Mouse (Mus musculus) midbrain, embryonic 15.5 days (tissue): ENCODE results near the gene Foxp1. TPM values are rescaled to one million over a fixed set of nuclear protein-coding genes. Genes with fewer than 3 reads are reported as not detected.

Experiments
- ATAC-seq: fragments of 200-750 bp; cut with Nextera tagmentation; replicated peaks from 2 replicates; pipeline ENCODE4 v1.8.0; 2017; ENCODE audit warnings: moderate TSS enrichment
- H3K27ac ChIP-seq: fragments of 300-500 bp; sonication (generic); 2 replicates; pipeline ENCODE4 v1.5.1; 2015; ENCODE audit warnings: mild to moderate bottlenecking, inconsistent platforms
- H3K27me3 ChIP-seq: fragments of 300-500 bp; sonication (generic); replicated peaks from 2 replicates; pipeline ENCODE4 v1.6.1; 2015; ENCODE audit warnings: inconsistent platforms
- H3K36me3 ChIP-seq: fragments of 300-500 bp; sonication (generic); replicated peaks from 2 replicates; pipeline ENCODE4 v1.6.1; 2015; ENCODE audit warnings: inconsistent platforms
- H3K4me1 ChIP-seq: fragments of 300-500 bp; sonication (generic); 2 replicates; pipeline ENCODE4 v1.6.1; 2015; ENCODE audit warnings: inconsistent platforms
- H3K4me2 ChIP-seq: fragments of 300-500 bp; sonication (generic); 2 replicates; pipeline ENCODE4 v1.6.1; 2015; ENCODE audit warnings: inconsistent platforms, mild to moderate bottlenecking, moderate library complexity
- H3K4me3 ChIP-seq: fragments of 300-500 bp; sonication (generic); 2 replicates; pipeline ENCODE4 v1.5.1; 2015; ENCODE audit warnings: mild to moderate bottlenecking, inconsistent platforms
- H3K9ac ChIP-seq: fragments of 300-500 bp; sonication (generic); 2 replicates; pipeline ENCODE4 v1.6.1; 2015; ENCODE audit warnings: mild to moderate bottlenecking, inconsistent platforms
- H3K9me3 ChIP-seq: fragments of 300-500 bp; sonication (generic); 2 replicates; pipeline ENCODE4 v1.6.1; 2016; ENCODE audit warnings: inconsistent platforms
- WGBS: fragments of 180-500 bp; shearing (Covaris S2); methylation state at CpG from one replicate; pipeline ENCODE4 v1.1.7; 2015; ENCODE audit warnings: mixed read lengths; 5-methylcytosine and 5-hydroxymethylcytosine counted together
- polyA plus RNA-seq: library from polyadenylated mRNA; unstranded; fragments of >200 nt; fragmentation: Nextera tagmentation; extraction: Ambion mirVana; gene quantifications from 2 replicates; pipeline ENCODE4 v1.2.1, GENCODE M21; 2015

Gene Foxp1
- polyA plus RNA-seq, 1 experiment from 2014 or later = 84.1 TPM

GRCm38 (mm10) chr6:99297535-99297934, 225.0 kb downstream of the Foxp1 start:
- H3K4me2 ChIP-seq = no peak overlapping the region
- WGBS = 91% methylated on average over 5 of the region's 5 CpGs

GRCm38 (mm10) chr6:99295495-99295894, 227.0 kb downstream of the Foxp1 start:
- Histone ChIP-seq H3K9me3 (no peaks in the 10 kb centered on the region), H3K27me3 (no peaks in the 10 kb centered on the region), H3K4me3 (no peak overlapping the region), H3K4me2 (no peak overlapping the region), H3K36me3 (no peaks in the 10 kb centered on the region), H3K4me1 (no peaks in the 10 kb centered on the region), H3K9ac (no peak overlapping the region), H3K27ac (no peak overlapping the region)
- ATAC-seq = no peak
- WGBS = 85% methylated on average over 8 of the region's 8 CpGs

More at GRCm38 (mm10) chr6:99297535-99297934, 225.0 kb downstream of the Foxp1 start:
- H3K36me3 ChIP-seq = no peaks in the 10 kb centered on the region
- no peak for ATAC-seq
- no peaks in the 10 kb centered on the region for H3K4me1 ChIP-seq
- no peaks in the 10 kb centered on the region for H3K27me3 ChIP-seq
- H3K27ac ChIP-seq = no peak overlapping the region
- no peaks in the 10 kb centered on the region for H3K9me3 ChIP-seq
- no peak overlapping the region for H3K9ac ChIP-seq
- H3K4me3 ChIP-seq = no peak overlapping the region

GRCm38 (mm10) chr6:99289220-99289619, 233.3 kb downstream of the Foxp1 start:
- H3K27ac ChIP-seq = no peak overlapping the region
- 69% methylated on average over 4 of the region's 4 CpGs for WGBS
- no peak for ATAC-seq
- no peaks in the 10 kb centered on the region for H3K4me1 ChIP-seq
- no peak overlapping the region for H3K4me2 ChIP-seq
- H3K27me3 ChIP-seq = no peaks in the 10 kb centered on the region
- H3K9ac ChIP-seq = no peak overlapping the region
- H3K4me3 ChIP-seq = no peak overlapping the region
- no peaks in the 10 kb centered on the region for H3K9me3 ChIP-seq
- no peaks in the 10 kb centered on the region for H3K36me3 ChIP-seq

GRCm38 (mm10) chr6:99285026-99285425, 237.5 kb downstream of the Foxp1 start:
- H3K4me2 ChIP-seq = no peak overlapping the region
- H3K27me3 ChIP-seq = no peaks in the 10 kb centered on the region
- H3K9me3 ChIP-seq = no peaks in the 10 kb centered on the region
- ATAC-seq = no peak
- no peaks in the 10 kb centered on the region for H3K36me3 ChIP-seq
- no peak overlapping the region for H3K9ac ChIP-seq
- H3K27ac ChIP-seq = no peak overlapping the region
- 75% methylated on average over 3 of the region's 3 CpGs for WGBS
- H3K4me3 ChIP-seq = no peak overlapping the region
- H3K4me1 ChIP-seq = 0 out of 2 replicates have a peak, but pooled peaks cover 4% of the 10 kb centered on the region

- Histone ChIP-seq H3K9ac (no peak overlapping the region), H3K27me3 (no peaks in the 10 kb centered on the region), H3K4me2 (no peak overlapping the region), H3K36me3 (no peaks in the 10 kb centered on the region), H3K4me1 (0 out of 2 replicates have a peak, but pooled peaks cover 4% of the 10 kb centered on the region), H3K27ac (no peak overlapping the region), H3K4me3 (no peak overlapping the region), H3K9me3 (no peaks in the 10 kb centered on the region)
- WGBS = 74% methylated on average over 4 of the region's 4 CpGs
- no peak for ATAC-seq
Measured at GRCm38 (mm10) chr6:99284019-99284418, 238.5 kb downstream of the Foxp1 start.

GRCm38 (mm10) chr6:99282866-99283657, 239.5 kb downstream of the Foxp1 start:
- Histone ChIP-seq H3K36me3 (no peaks in the 10 kb centered on the region), H3K9me3 (no peaks in the 10 kb centered on the region), H3K27ac (no peak overlapping the region), H3K4me3 (no peak overlapping the region), H3K4me1 (0 out of 2 replicates have a peak, but pooled peaks cover 4% of the 10 kb centered on the region), H3K9ac (no peak overlapping the region), H3K4me2 (no peak overlapping the region), H3K27me3 (no peaks in the 10 kb centered on the region)
- 28% methylated on average over 15 of the region's 15 CpGs for WGBS
- ATAC-seq = no peak

- no peaks in the 10 kb centered on the region for H3K9me3 ChIP-seq
- H3K27ac ChIP-seq = no peak overlapping the region
- no peak overlapping the region for H3K4me3 ChIP-seq
- ATAC-seq = no peak
- WGBS = 93% methylated on average over 9 of the region's 9 CpGs
- H3K36me3 ChIP-seq = no peaks in the 10 kb centered on the region
- no peak overlapping the region for H3K9ac ChIP-seq
- H3K4me1 ChIP-seq = 0 out of 2 replicates have a peak, but pooled peaks cover 4% of the 10 kb centered on the region
- no peaks in the 10 kb centered on the region for H3K27me3 ChIP-seq
- no peak overlapping the region for H3K4me2 ChIP-seq
Measured at GRCm38 (mm10) chr6:99281433-99281832, 241.1 kb downstream of the Foxp1 start.

- 0 out of 2 replicates have a peak, but pooled peaks cover 4% of the 10 kb centered on the region for H3K4me1 ChIP-seq
- H3K4me3 ChIP-seq = no peak overlapping the region
- H3K27me3 ChIP-seq = no peaks in the 10 kb centered on the region
- no peak overlapping the region for H3K4me2 ChIP-seq
- no peak overlapping the region for H3K9ac ChIP-seq
- ATAC-seq = no peak
- H3K27ac ChIP-seq = no peak overlapping the region
- no peaks in the 10 kb centered on the region for H3K36me3 ChIP-seq
- 76% methylated on average over 5 of the region's 5 CpGs for WGBS
- no peaks in the 10 kb centered on the region for H3K9me3 ChIP-seq
Measured at GRCm38 (mm10) chr6:99280619-99281018, 241.9 kb downstream of the Foxp1 start.

- no peaks in the 10 kb centered on the region for H3K9me3 ChIP-seq
- no peak for ATAC-seq
- H3K4me2 ChIP-seq = no peak overlapping the region
- no peak overlapping the region for H3K27ac ChIP-seq
- no peaks in the 10 kb centered on the region for H3K27me3 ChIP-seq
- H3K36me3 ChIP-seq = no peaks in the 10 kb centered on the region
- no peak overlapping the region for H3K9ac ChIP-seq
- no peak overlapping the region for H3K4me3 ChIP-seq
- no peaks in the 10 kb centered on the region for H3K4me1 ChIP-seq
- 79% methylated on average over 1 of the region's 1 CpGs for WGBS
Measured at GRCm38 (mm10) chr6:99277251-99277650, 245.3 kb downstream of the Foxp1 start.

GRCm38 (mm10) chr6:99276297-99276653, 246.2 kb downstream of the Foxp1 start:
- Histone ChIP-seq H3K4me2 (no peak overlapping the region), H3K36me3 (no peaks in the 10 kb centered on the region), H3K9ac (no peak overlapping the region), H3K4me3 (no peak overlapping the region), H3K27me3 (no peaks in the 10 kb centered on the region), H3K9me3 (no peaks in the 10 kb centered on the region), H3K27ac (no peak overlapping the region), H3K4me1 (no peaks in the 10 kb centered on the region)
- WGBS = 77% methylated on average over 7 of the region's 7 CpGs
- no peak for ATAC-seq

GRCm38 (mm10) chr6:99275381-99276296, 246.9 kb downstream of the Foxp1 start:
- Histone ChIP-seq H3K4me3 (no peak overlapping the region), H3K4me2 (no peak overlapping the region), H3K9ac (no peak overlapping the region), H3K4me1 (no peaks in the 10 kb centered on the region), H3K27me3 (no peaks in the 10 kb centered on the region), H3K27ac (no peak overlapping the region), H3K9me3 (no peaks in the 10 kb centered on the region), H3K36me3 (no peaks in the 10 kb centered on the region)
- 73% methylated on average over 21 of the region's 21 CpGs for WGBS
- no peak for ATAC-seq

GRCm38 (mm10) chr6:99274667-99275066, 247.9 kb downstream of the Foxp1 start:
- H3K27ac ChIP-seq = no peak overlapping the region
- H3K4me2 ChIP-seq = no peak overlapping the region
- H3K27me3 ChIP-seq = no peaks in the 10 kb centered on the region
- H3K4me1 ChIP-seq = no peaks in the 10 kb centered on the region
- no peaks in the 10 kb centered on the region for H3K36me3 ChIP-seq
- no peak overlapping the region for H3K9ac ChIP-seq
- H3K4me3 ChIP-seq = no peak overlapping the region
- 91% methylated on average over 5 of the region's 5 CpGs for WGBS
- H3K9me3 ChIP-seq = no peaks in the 10 kb centered on the region
- no peak for ATAC-seq
